Mouse (Mus musculus): ENCODE measurements at regions not wholly inside any gene's neighbourhood (a gene's known extent, or its start where the extent isn't known, plus 50 kb on each side); places are given as distances from the start of the nearest gene placed in this dataset.

- no peak for DNase-seq (ENCODE audit: low spot score)
Observed at GRCm38 (mm10) chr9:84408260-84409203, 483.6 kb downstream of the Bckdhb start.

All from yolk sac, embryonic 10.5 days (tissue).